Mouse (Mus musculus) cerebellum, adult 8-10 months (tissue): ENCODE data around the gene Gria1.

Experiments
- DNase-seq: peaks from one replicate; pipeline ENCODE4 v3.0.0; 2022

Gria1 gene

DNA sequence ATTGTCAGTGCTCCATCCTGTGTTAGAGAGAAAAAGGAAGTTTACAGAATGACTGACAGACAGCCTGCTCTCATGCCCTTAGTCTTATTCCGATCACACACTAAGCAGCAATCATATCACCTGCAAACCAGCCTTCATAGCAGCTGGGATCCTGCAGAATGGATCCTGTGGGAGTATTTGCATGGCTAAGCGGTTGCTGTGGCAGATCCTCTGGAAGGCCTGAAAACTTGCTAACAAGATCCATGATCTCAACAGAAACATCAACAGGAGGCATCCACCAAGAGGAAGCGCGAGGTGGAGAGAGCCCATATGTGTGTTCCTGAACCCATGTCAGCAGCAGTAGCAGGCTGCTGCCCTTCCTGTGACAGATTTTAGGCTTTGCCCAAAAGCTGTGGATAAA lies 173.0 kb downstream of the Gria1 start:
- no peak for DNase-seq

DNA sequence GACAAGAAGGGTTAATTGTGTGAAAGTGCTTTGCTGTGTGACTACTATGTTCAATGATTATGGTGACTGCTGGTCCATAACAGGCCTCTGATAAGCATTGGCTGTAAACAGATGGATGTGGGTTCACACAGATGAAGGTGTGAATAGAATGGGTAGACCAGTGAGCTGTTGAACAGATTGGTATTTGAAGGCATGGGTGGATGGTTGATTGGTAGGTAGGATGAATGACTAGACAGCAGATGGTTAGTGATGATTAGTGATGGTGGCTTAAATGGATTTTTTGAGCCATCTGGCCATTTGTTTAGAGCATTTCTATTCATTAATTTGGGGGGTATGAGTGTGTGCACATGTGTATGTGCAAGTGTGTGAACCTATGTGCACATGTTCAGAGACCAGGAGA lies 173.9 kb downstream of the Gria1 start:
- no peak for DNase-seq

- no peak for DNase-seq
These were observed 178.2 kb downstream of the Gria1 start for GRCm38 (mm10) chr11:57189391-57189790.

- DNase-seq: no peak
These were observed 183.6 kb downstream of the Gria1 start for GRCm38 (mm10) chr11:57194746-57195145.

DNA sequence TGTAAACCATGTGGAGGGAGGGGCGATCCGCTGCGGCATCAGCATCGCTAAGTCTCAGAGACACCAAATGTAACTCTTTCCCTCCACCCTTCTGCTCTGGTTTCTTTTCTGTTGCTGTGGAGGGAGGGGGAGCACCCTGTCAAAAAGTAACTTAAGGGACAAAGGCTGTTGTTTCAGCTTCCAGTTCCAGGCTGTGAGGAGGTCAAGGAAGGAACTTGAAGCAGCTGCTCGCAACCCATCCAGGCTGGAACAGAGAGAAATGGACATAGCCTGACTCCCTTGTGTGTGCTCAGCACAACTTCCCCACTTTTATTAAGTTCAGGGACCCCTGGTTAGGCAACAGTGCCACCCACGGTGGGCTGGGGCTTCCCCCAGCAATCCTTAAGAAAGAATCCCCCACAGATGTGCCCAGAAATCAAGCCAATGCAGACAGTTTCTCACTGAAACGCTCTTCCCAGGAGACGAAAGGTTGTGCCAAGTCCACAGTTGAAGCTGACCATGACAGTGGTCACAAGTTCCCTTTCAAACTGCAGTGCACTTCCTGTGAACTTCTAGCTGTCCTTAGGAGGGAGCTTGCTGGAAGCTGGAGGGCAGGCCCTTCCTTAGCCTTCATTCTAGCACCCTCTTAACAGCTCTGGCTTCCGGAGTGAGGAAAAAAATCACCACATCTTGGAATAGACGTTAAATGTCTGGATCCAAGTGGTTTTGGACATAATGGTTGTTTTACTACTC lies 190.2 kb downstream of the Gria1 start:
- DNase-seq: no peak

- no peak for DNase-seq
These were observed 193.2 kb downstream of the Gria1 start for GRCm38 (mm10) chr11:57204371-57204770.

GRCm38 (mm10) chr11:57207260-57207659 lies 196.1 kb downstream of the Gria1 start:
- no peak for DNase-seq

DNA sequence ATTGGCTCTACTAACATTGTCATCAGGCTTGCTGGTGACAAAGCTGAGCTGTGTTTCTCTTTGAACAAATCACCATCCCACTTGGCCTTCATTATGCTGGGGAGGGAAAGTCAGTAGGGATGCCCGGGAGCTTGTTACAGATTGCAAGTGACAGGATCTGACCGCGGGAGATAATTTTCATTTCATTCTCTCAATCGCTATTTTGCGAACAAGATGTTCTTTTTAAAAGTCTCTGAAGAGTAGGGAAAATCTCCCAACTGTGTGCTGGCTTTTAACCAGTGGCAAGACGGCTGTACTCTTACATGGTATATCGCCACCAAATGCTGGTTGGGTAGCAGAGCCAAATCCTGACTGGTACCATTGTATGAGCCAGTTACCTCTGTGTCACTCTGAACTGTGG lies 202.9 kb downstream of the Gria1 start:
- no peak for DNase-seq

- DNase-seq: no peak
These were observed 203.4 kb downstream of the Gria1 start for GRCm38 (mm10) chr11:57214583-57214982.

GRCm38 (mm10) chr11:57222797-57223569 lies 211.8 kb downstream of the Gria1 start:
- no peak for DNase-seq

DNA sequence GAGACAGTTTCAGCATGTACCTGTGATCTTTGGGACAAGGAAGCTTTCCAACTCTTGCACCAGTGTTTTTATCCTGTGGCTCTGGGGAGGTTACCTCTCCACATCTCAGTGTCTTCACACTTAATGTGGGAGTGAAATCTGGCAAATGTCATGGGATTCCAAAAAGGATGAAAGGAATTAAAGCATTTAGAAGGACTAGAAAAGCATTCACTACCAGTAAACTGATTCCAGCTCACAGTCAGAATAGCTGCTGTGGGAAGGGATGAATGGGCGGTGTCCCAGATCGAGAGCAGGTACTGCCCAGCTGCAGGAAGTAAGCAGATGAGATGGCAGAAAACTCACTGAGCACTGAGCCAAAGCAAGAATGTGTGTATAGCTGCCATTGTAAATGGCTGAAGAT lies 224.3 kb downstream of the Gria1 start:
- no peak for DNase-seq

GRCm38 (mm10) chr11:57236431-57236830 lies 225.2 kb downstream of the Gria1 start:
- no peak for DNase-seq

GRCm38 (mm10) chr11:57239758-57240157 lies 228.6 kb downstream of the Gria1 start:
- DNase-seq: no peak

GRCm38 (mm10) chr11:57243835-57244234 lies 232.6 kb downstream of the Gria1 start:
- DNase-seq: no peak

DNA sequence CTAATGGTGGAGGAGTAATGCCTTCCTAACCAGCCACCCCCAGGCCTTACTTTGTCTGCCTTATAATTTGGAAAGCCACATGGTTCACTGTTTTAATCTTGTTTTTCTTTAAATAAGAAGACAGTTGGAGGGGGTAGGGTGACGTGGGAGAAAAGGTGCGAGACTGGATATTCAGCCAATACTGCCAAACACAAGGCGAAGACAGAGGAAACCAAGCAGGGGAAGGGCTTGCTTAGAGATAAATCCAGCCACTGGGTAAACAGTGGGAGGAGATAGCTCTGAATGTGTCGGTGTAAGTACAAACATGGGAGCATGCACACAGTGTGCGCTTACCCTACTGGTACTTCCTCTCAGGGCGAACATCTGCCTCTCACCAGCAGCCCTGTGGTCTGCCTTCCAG lies 233.4 kb downstream of the Gria1 start:
- DNase-seq: no peak

DNA sequence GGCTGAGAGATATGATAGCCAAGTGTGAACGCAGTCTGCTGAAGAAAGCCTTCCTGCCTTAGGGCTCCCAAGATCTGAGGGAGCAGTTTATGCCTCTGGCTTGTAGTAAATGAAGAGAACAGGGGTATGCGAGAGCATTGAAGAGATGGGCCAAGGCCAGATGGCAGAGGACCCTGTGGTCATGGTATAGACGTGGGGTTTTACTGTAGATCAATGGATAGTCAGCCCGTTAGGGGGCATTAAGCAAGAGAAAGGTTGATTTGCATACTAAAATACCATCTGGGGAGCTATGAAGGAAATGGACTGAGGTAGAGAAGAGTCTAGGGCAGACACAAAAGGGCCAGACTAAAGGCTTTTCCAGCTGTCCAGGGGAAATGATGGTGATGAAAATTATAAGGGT lies 237.7 kb downstream of the Gria1 start:
- DNase-seq: no peak

DNA sequence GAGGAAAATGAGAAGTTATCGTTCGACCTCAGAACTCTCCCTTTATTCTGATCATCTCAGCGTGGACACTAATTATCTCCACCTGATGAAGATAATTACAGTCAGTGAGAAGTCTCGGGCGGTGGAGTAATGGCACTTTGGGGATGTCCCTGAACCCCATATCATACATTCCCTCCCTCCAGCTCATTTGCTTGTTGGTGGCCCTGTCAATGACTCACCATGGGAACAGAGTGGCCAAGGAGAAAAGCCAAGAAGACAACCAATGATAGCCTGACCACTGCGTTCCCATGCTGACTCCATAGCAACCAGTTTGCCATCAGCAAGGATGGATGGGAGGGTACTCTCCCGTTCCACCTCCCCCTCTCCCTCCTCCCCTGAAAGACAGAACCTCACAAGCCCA lies 238.9 kb downstream of the Gria1 start:
- no peak for DNase-seq

DNA sequence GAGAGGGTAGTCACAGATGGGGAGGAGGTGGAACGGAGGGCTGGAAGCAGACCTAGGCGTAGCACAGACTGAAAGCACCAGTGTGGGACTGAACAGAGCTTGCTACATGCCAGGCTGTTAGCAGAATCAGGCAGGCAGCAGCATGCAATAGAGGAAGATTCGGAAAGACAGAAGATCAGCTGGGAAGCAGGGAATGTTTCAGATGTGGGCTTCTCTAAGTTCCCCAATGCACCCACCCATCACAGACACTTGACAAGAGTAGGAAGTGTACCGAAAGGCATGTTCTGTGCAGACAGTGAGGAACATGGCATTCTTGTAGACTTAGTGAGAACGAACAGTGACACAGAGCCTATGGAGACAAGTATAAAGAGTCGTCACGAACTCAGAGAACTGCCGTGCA lies 260.5 kb downstream of the Gria1 start:
- DNase-seq: no peak

- no peak for DNase-seq
These were observed 263.5 kb downstream of the Gria1 start for GRCm38 (mm10) chr11:57274687-57275086.

DNA sequence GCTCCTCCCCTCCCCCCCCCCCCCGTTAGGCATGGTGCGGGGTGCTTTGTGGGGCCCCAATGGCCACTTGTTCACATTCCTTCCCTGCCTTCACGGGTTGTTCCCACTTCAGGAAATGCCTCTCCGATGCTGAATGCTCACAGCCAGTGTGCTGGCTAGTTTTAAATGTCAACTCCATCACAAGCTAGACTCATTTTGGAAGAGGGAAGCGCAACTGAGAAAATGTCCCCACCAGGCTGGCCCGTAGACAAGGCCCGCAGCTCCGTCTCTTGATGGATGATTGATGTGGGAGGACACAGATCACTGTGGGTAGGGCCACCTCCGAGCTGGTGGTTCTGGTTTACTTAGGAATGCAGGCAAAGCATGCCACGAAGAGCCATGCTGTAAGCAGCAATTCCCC lies 266.9 kb downstream of the Gria1 start:
- no peak for DNase-seq

DNA sequence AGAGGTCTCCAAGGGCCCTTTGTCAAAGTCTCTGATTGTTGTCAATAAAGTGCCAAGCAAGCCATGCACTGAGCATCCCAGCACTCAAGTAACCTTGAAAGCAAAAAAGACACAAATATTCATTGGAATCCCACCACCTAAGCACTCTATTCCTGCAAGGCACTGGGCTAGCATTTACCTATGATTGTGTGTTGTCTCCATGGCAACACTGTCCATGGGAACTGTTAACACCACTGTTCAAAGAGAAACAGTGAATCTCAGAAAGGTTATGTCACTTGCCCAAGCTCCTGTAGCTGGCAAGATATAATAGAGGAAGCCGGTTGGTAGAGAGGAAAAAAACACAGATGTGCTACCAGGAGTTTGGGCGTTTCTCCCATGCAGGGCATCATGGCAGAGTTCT lies 274.9 kb downstream of the Gria1 start:
- no peak for DNase-seq

DNA sequence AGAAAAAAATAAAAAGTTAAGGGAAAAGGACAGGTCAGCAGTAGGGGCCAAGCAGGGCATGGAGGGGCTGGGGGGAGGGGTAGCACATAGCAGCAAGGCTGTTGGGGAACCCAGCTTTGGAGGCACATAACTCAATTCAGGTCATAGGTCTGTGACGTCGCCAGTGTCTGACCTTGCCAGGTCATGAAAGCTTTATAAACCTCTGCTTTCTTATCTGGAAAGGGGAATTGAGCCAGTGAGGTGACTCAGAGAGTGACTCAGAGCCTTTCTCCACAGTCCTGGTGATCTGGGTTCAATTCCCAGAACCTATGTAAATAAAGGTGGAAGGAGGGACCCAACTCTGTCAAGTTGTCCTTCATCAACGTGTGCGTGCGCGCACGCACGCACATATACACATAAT lies 286.2 kb downstream of the Gria1 start:
- DNase-seq: no peak

GRCm38 (mm10) chr11:57298263-57298662 lies 287.1 kb downstream of the Gria1 start:
- no peak for DNase-seq

- DNase-seq: no peak
These were observed 287.5 kb downstream of the Gria1 start for GRCm38 (mm10) chr11:57298665-57299064.

DNA sequence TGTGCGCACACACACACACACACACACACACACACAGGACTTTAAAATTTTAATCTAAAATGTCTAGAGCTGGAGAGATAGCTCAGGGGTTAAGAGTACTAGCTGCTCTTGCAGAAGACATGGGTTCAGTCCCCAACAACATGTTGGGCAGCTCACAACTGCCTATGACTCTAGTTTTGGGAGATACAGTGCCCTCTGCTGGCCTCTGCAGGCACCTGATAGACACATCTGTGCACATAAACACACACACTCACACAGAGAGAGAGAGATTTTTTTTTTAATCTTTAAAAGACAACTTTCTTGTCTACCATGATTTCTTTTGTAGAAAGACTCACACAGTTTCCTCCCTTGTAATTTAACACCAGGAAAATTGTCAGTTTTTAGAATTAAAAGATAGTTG lies 292.4 kb downstream of the Gria1 start:
- DNase-seq: no peak
